Mouse (Mus musculus) ES-E14 (cell line): ENCODE measurements around the gene Mga. TPM values are rescaled to one million over a fixed set of nuclear protein-coding genes. Genes with fewer than 3 reads are reported as not detected.
A peak's percentile ranks its signal among the peaks of the same experiment; 100 is the strongest.

Experiments used
- DNase-seq: peaks from one replicate; pipeline ENCODE4 v3.0.0-alpha.2; 2013; ENCODE audit warnings: low read depth, low spot score
- H3K27ac ChIP-seq: 2 replicates; pipeline ENCODE4 v1.5.1; 2012; ENCODE audit warnings: low read depth, mild to moderate bottlenecking, low read length, moderate library complexity, mixed read lengths; ENCODE audit not compliant: poor library complexity, insufficient read depth, severe bottlenecking
- H3K36me3 ChIP-seq: 2 replicates; pipeline ENCODE4 v1.6.1; 2012; ENCODE audit warnings: mild to moderate bottlenecking, low read length, moderate library complexity, mixed read lengths; ENCODE audit not compliant: control insufficient read depth, poor library complexity, insufficient read depth, severe bottlenecking
- H3K4me1 ChIP-seq, 2 experiments: fragments of 150-350 bp in 1 of 2; sonication (generic) in 1 of 2; 2 replicates each; pipeline ENCODE4 v1.6.1; 2012; ENCODE audit warnings: low read length in 2 of 2, mild to moderate bottlenecking in 1 of 2, mixed read lengths in 1 of 2; ENCODE audit not compliant: control insufficient read depth in 2 of 2, insufficient read depth in 2 of 2, poor library complexity in 1 of 2
- H3K4me3 ChIP-seq, 2 experiments: fragments of 150-350 bp in 1 of 2; sonication (generic) in 1 of 2; 2 replicates each; pipeline ENCODE4 v1.5.1; 2012; ENCODE audit warnings: low read length in 2 of 2, low read depth in 1 of 2, mild to moderate bottlenecking in 1 of 2, mixed read lengths in 1 of 2; ENCODE audit not compliant: insufficient read depth in 1 of 2, poor library complexity in 1 of 2, severe bottlenecking in 1 of 2
- H3K9ac ChIP-seq: 2 replicates; pipeline ENCODE4 v1.6.1; 2012; ENCODE audit warnings: low read depth, mild to moderate bottlenecking, low read length, mixed read lengths; ENCODE audit not compliant: poor library complexity, insufficient read depth, severe bottlenecking
- H3K9me3 ChIP-seq: fragments of 150-350 bp; sonication (generic); 2 replicates; pipeline ENCODE4 v1.6.1; 2012; ENCODE audit warnings: low read depth, mild to moderate bottlenecking, low read length; ENCODE audit not compliant: control insufficient read depth, insufficient read depth
- CHD2 ChIP-seq: IDR thresholded peaks from 2 replicates; pipeline ENCODE4 v1.6.1; 2014; ENCODE audit warnings: mild to moderate bottlenecking, low read depth, low read length, inconsistent platforms
- HCFC1 ChIP-seq: IDR thresholded peaks from 2 replicates; pipeline ENCODE4 v1.6.1; 2012; ENCODE audit warnings: low read length, inconsistent platforms, borderline replicate concordance; ENCODE audit not compliant: insufficient read depth
- MAFK ChIP-seq: IDR thresholded peaks from 2 replicates; pipeline ENCODE4 v1.6.1; 2014; ENCODE audit warnings: mild to moderate bottlenecking, low read depth, low read length, inconsistent platforms; ENCODE audit not compliant: insufficient read depth
- ZC3H11A ChIP-seq: IDR thresholded peaks from 2 replicates; pipeline ENCODE4 v1.6.1; 2012; ENCODE audit warnings: low read depth, mild to moderate bottlenecking, inconsistent platforms, low read length, borderline replicate concordance
- ZNF384 ChIP-seq: IDR thresholded peaks from 2 replicates; pipeline ENCODE4 v1.6.1; 2012; ENCODE audit warnings: low read depth, low read length, inconsistent platforms
- in situ Hi-C, 2 experiments: fragments of 600-800 bp; cut with MboI; formaldehyde crosslinking; loops; one replicate each; pipeline ENCODE4 v1.15.1; 2025; ENCODE audit warnings: low sequenced_read_pairs in 2 of 2, inconsistent platforms in 1 of 2; ENCODE audit not compliant: unreplicated experiment in 2 of 2
- total RNA-seq: library from RNA; depleted of rRNA; stranded (reverse); fragments of 300-350 nt; gene quantifications from 2 replicates; pipeline ENCODE4 v1.2.3, GENCODE M21; 2012; rRNA removed

Gene Mga
- 142 and 173 TPM in 2 replicates for total RNA-seq

DNA sequence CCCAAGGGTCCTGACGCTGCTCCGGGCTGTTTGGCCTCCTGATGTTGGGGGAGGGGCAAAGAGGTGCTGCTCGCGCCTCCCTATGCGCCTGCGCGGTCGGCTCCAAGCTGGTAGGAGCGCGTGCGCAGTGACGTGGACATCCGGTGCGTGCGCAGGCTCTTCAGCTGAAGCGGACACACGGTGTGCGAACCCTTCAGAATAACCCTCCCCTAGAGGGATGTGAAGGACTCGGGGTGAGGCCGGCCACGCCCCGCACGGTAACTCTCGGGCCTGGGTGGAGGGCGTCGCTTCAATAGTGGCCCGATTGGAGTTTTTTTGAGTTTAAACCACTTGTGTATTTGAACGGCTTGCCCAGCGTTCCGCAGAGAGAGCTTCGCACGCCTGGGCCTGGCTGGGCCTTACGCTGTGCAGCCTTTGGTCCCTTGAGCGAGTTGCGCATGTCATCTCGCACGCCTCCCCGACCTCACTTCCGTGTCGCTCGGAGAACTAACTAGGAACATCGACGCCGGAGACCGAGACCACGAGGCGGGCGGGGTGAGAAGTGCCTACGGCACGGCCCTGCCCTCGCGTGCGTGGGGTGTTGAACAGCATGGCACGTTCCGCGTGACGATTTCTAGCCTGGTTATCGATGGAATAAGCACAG is at the start of gene Mga:
TSS of gene Mga (plus strand) at position 139 of the 643 bp plus-strand sequence.
- no peaks in the 10 kb centered on the region; the same call in 1 of the 2 replicates for H3K36me3 ChIP-seq
- peak within 1 kb of the TSS; percentile 76 for H3K9ac ChIP-seq
- peak within 1 kb of the TSS; percentile 72 to 76 for H3K4me3 ChIP-seq
- TF ChIP-seq MAFK (no peak), HCFC1 (0 out of 2 replicates have a peak, but pooled peaks have one; percentile 52), ZC3H11A (no peak), CHD2 (no peak), ZNF384 (no peak)
- no peaks in the 10 kb centered on the region for H3K9me3 ChIP-seq
- in situ Hi-C loops: no loop called here
- 0 out of 4 replicates have a peak, but pooled peaks cover 0 to 7% of the 10 kb centered on the region in 2 experiments for H3K4me1 ChIP-seq
- H3K27ac ChIP-seq: peak within 1 kb of the TSS; percentile 93
- DNase-seq: peak; percentile 96

DNA sequence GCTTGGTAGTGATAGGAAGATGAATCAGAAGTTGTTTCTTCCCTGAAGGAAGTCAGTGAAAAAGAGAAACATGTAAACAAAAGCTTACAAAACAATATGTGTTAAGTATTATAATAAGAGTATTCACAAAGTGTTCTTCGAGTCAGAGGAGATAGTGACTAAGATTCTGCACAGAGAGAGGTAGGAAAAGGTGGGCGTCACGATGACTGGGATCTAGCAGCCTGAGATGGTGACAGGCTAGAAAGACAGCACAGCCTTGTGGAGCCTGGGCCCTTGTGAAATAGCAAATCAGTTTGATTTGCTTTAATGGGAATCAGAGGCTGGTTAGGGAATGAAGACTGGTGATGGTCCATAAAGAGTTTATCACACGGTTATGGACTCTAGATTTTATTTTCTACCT is 43.2 kb upstream of the Mga start:
- TF ChIP-seq ZNF384 (no peak), CHD2 (no peak), MAFK (no peak), HCFC1 (no peak), ZC3H11A (no peak)
- H3K9me3 ChIP-seq: no peaks in the 10 kb centered on the region
- H3K4me3 ChIP-seq: no peak overlapping the region
- H3K36me3 ChIP-seq: no peaks in the 10 kb centered on the region
- in situ Hi-C loops: no loop called here
- DNase-seq: no peak
- H3K27ac ChIP-seq: no peak overlapping the region
- H3K4me1 ChIP-seq: peaks cover 13 to 18% of the 10 kb centered on the region in 2 experiments
- no peak overlapping the region for H3K9ac ChIP-seq

DNA sequence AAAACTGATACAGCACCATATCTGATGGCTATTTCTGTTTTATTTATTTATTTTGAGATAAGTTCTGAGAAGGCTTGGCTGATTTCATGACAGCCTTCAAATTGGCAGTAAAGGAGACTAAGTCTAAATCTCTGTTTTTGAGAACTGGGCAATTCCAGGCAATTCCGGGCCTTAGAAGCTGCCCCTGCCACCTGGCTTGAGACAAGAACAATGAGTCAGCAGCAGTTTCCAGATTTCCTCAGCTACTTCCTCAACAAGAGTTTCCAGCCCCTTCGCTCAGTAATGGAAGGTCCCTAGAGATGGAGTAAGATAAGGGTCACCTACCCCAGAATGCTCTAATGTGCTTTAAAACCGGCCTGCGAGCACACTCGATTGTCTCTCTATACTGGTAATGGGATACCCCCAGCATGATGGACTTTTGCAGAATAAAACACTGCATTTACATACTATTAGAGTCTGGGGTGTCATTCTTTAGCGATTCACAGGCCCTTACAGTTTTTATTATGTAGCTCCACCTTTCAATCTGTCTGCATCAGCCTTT is 41.6 kb upstream of the Mga start:
- Histone ChIP-seq H3K4me1 (peaks cover 13 to 20% of the 10 kb centered on the region in 2 experiments), H3K27ac (peak overlapping the region; percentile 86), H3K36me3 (no peaks in the 10 kb centered on the region), H3K9me3 (no peaks in the 10 kb centered on the region), H3K4me3 (no peak overlapping the region), H3K9ac (no peak overlapping the region; the same call in 1 of the 2 replicates)
- TF ChIP-seq MAFK (peak; percentile 82), HCFC1 (no peak)
- DNase-seq: peak; percentile 34
- in situ Hi-C loops: no loop called here

GRCm38 (mm10) chr2:119857341-119857740 is 39.7 kb upstream of the Mga start:
- Histone ChIP-seq H3K36me3 (no peaks in the 10 kb centered on the region), H3K9me3 (no peaks in the 10 kb centered on the region), H3K4me3 (no peak overlapping the region), H3K4me1 (peaks cover 13 to 20% of the 10 kb centered on the region in 2 experiments), H3K9ac (no peak overlapping the region), H3K27ac (peak overlapping the region; percentile 93; the same call in 1 of the 2 replicates)
- in situ Hi-C loops: no loop called here
- peak; percentile 60 for DNase-seq
- TF ChIP-seq ZNF384 (peak; percentile 59), MAFK (0 out of 2 replicates have a peak, but pooled peaks have one; percentile 14), CHD2 (0 out of 2 replicates have a peak, but pooled peaks have one; percentile 25), ZC3H11A (no peak), HCFC1 (no peak)
